In the genomic region with DNA sequence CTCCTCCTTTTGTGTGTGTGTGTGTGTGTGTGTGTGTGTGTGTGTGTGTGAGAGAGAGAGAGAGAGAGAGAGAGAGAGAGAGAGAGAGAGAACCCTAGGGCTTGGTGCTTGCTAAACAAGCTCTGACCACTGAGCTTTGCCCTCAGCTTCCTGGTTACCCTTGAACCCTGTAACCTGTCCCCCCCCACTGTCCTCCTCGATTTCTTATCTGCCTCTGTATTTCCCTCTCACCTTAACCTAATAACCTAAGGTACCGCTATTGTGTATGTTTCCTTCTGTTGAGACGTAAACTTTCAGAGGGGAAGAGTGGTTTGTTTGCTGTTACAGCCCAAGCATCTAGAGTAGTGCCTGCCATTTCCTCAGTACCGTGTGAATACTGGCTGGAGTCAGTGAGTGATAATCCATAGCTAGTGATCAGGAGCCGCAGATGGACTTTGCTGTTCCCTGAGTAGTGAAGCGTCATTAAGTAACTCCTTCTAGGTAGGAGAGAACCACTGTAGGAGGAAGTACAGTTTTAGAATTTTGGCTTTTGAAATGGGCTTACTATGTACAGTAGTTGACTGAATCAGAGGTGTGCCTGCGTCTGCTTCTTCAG, we compare ENCODE assay signal across 13 mouse cellular contexts. TPM values are rescaled to one million over a fixed set of nuclear protein-coding genes. Genes with fewer than 3 reads are reported as not detected.
"Had no signal": no experiment of that assay in that cellular context is flagged by ENCODE, and none has a peak within 500 bp of the region (broad histone marks: within the 10 kb centered on the region; RNA-seq: fewer than 3 reads in every experiment).

No protein-coding gene starts in this region.

- DNase-seq: layer of hippocampus, adult 9-11 months; layer of hippocampus, postnatal 36 days; lung, embryonic 14.5 days; lung, postnatal 10 days; lung, postnatal 4 days; midbrain, embryonic 14.5 days; spleen, adult 18-20 months; thymus, adult 18-20 months; thymus, postnatal 25 days had no signal

- H3K27ac ChIP-seq: limb, embryonic 15.5 days; midbrain, embryonic 10.5 days; neural tube, embryonic 15.5 days had no signal

- H3K27me3 ChIP-seq: limb, embryonic 15.5 days; neural tube, embryonic 15.5 days had no signal

- H3K4me3 ChIP-seq: limb, embryonic 15.5 days; midbrain, embryonic 10.5 days; myocyte; neural tube, embryonic 15.5 days had no signal

RNA-seq across cellular contexts. Expression of a gene that starts 42.4 kb away (rescaled TPM):
- polyA plus RNA-seq: myocyte had no signal
